Mouse (Mus musculus) liver, adult (tissue): Measurements from ENCODE around the gene Gpx8.

ENCODE experiments used
- GATA4 ChIP-seq: IDR thresholded peaks from 2 replicates; pipeline ENCODE4 v1.6.1; 2014; ENCODE audit warnings: mild to moderate bottlenecking, low read length; ENCODE audit not compliant: insufficient replicate concordance

Gene Gpx8

DNA sequence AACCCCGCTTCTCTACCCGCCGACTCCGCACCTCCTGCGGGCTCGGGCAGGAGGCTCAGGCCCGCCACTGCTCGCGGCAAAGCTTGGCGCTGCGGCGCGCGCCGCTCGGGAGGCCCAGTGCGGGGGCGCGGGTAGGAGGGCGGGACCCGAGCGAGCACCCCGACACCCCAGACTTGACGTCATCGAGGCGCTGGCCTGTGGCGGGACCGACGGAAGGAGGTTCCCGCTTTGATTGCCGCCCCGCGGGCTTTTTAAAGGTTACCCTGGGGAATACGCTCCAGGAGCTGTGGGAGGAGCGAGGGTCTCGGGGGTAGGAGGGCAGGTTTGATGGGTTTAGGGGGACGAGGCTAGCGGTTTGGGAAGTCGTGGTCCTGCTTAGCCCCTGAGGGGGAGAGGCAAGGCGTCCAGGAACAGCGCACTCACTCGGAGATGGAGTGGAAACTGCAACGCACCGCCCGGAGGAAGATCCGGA lies 11.2 kb downstream of the Gpx8 start, which contains the start of gene Cdc20b:
Cdc20b (plus strand) TSS at position 162 of the 472 bp plus-strand sequence.
- TF ChIP-seq GATA4, result no peak

DNA sequence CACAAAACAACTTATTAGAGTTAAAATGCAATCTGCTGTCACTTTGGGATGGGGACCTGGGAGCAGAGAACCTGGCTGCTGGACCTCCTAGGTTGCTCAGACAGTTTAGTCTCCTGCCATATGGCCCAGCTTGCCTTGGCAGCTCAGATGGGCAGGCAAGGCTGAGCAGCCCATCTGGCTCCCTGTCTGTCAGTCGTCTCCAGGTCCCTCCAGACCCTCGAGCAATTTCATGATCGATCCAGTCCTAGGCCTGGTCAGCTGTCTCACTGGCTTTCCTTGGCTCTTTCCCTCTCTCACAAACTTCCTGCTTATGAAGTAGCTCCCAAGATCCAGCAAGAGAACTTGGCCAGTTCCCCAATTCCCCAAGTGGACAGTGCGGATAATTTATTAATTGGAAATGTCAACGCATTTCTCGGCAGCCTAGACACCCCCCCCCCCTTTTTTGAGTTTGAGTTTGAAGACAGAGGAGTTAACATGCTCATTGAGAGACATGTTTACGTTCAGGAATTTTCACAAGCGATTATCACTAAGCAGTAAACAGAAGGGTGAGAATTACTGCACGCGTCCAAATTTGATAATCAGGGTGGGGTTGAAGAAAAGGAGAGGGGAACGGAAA lies 11.8 kb downstream of the Gpx8 start:
- TF ChIP-seq GATA4, result no peak

- TF ChIP-seq GATA4, result no peak
Observed at GRCm38 (mm10) chr13:113032831-113033230, 13.4 kb downstream of the Gpx8 start.

- TF ChIP-seq GATA4, result no peak
Observed at GRCm38 (mm10) chr13:113031792-113032571, 14.2 kb downstream of the Gpx8 start.

GRCm38 (mm10) chr13:113031351-113031750 lies 14.9 kb downstream of the Gpx8 start:
- TF ChIP-seq GATA4, result no peak

DNA sequence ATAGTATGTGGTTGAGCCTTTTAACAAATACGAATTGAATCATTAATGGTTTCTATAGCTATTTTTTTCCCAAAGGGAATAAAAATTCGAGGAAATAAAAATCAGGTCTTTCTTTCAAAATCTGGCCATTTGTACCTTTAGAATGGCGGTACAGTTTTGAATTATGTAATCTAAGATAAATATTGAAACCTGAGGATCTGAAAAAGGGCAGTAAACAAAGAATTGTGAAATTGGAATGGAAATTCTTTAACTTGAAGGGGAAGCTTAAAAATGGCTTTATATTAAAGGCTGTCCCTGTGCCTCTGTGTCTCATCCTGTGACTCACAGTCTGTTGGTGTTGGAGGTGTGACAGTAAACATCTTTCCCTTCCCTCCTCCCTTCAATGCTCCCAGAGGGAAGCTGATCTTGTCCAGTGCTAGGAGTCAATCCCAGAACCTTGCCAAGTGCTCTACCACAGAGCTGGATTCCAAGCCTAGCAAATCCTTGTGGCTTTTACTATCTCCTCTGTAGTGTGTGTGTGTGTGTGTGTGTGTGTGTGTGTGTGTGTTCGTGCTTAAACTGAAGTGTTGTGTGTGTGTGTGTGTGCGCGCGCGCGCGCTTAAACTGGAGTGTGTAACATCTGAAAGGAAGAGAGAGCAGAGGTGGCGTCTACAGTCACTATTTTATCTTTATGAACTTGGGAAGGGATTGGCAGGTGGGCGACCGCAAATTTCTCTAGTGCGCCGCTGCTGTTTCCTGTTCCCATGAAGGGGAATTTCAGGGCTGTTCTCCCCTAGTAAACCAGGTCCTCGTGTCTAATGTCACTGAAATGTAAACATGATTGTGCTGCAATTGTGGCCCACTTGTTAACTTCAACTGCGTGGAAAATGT lies 22.7 kb downstream of the Gpx8 start:
- no peak for TF ChIP-seq GATA4

GRCm38 (mm10) chr13:113022467-113022866 lies 23.7 kb downstream of the Gpx8 start:
- TF ChIP-seq GATA4, result no peak

DNA sequence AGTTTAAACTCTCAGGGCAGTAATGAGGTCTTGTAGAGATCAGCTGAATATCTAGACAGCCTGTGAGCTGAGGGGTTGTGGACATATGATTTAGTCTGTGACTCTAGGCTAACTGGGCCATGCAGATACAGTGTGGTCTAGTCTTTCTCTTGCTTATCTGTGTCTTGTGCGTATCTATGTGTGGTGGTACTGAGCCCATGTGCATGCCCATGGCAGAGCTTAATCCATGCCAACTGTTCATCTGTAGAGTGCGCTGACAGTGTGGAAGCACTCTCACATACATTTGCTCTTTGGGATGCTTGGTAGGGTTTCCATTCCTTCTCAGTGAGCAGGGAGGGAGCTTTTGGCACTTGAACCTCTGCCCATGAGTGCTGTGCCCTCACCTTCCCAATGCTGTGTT lies 24.7 kb downstream of the Gpx8 start:
- no peak for TF ChIP-seq GATA4

GRCm38 (mm10) chr13:113012683-113013082 lies 33.5 kb downstream of the Gpx8 start:
- no peak for TF ChIP-seq GATA4

- no peak for TF ChIP-seq GATA4
Observed at GRCm38 (mm10) chr13:113000576-113001318, 45.5 kb downstream of the Gpx8 start.

DNA sequence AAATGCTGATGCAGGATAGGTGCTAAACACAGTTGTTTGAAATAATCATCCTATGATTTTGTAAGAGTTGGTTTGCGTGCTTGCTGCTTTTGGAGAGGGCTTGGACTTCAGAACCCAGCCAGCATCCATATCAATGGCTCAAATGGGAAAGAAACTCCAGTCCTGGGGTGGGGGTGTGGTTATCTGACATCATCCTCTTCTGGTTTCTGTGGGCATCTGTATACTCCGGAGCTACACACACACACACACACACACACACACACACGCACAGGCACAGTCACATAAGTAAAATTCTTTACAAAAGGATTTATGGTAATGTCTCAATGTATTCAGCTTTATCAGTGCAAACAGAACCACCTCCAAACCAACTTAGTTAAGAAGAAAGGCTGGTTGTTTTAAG lies 46.1 kb downstream of the Gpx8 start:
- no peak for TF ChIP-seq GATA4

DNA sequence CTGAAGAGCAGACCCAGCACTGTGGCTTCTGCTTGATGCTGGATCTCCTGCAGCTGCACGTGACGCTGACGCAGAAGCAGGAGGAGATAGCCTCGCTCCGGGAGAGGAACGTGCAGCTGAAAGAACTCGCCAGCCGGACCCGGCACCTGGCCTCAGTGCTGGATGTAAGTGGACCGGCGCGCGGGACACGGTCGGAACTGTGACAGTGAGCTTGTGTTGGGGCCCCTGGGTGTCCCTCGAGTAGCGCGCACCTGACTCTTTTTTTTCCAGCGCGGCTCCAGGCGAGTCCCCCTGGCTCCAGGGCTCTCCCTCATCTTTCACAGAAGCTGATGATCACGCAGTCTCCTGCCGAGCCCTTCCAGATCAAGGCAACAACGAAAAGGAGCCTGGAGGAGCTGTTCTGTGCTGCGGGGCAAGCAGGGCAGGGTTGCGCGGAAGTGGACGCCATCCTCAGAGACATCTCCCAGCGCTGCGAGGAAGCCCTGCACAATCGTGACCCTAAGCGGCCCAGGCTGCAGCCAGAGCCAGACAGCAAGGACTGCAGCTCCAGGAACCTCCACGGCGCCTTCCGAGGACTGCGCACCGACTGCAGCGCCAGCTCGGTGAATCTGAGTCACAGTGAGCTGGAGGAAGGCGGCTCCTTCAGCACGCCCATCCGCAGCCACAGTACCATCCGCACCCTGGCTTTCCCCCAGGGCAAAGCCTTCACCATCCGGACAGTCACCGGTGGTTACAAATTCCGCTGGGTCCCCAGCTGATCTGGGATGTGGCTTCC lies 47.6 kb downstream of the Gpx8 start:
- no peak for TF ChIP-seq GATA4

DNA sequence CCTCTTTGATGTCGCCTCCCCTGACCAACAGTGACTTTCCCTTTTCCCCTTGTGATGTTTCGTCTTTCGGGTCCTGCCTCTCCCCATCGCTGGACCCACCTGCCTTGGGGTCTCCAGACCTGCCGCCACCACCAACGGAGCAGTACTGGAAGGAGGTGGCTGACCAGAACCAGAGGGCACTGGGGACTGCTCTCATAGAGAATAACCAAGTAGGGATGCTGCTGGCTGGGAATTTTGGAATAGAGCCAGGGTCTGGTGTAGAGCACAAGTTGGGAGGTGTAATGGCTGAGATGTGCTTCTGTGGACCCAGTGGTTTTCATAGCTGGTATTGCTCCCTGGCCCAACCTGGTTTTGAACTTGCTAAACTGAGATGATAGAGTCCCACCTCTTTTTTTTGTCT lies 48.8 kb downstream of the Gpx8 start:
- no peak for TF ChIP-seq GATA4

DNA sequence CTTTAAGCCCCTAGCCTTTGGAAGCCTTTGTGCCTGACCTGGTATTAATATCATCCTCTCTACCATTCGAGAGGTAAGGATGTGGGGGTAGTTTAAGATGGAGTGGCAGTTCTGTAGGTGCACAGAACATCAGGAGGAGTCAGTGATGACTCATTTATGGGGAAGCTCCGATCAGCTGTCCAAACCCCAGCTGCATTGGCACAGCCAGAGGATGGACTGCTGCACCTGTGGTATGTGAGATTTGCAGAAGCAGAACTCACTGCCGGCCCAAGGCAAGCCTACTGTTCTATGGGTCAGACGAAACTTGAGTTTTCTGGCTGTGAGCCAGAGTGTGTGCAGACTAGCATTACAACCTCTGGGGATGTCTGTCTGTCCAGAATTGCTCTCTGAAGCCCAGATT lies 49.8 kb downstream of the Gpx8 start:
- no peak for TF ChIP-seq GATA4
